Mouse (Mus musculus) intestine, embryonic 14.5 days (tissue): Measurements from ENCODE around the gene Krt222. TPM values are rescaled to one million over a fixed set of nuclear protein-coding genes. Genes with fewer than 3 reads are reported as not detected.

Experiments used
- ATAC-seq: fragments of 200-750 bp; cut with Nextera tagmentation; replicated peaks from 2 replicates; pipeline ENCODE4 v1.8.0; 2017; ENCODE audit warnings: low read depth, moderate number of reproducible peaks, moderate TSS enrichment, moderate library complexity; ENCODE audit not compliant: low FRiP score, low TSS enrichment
- DNase-seq: peaks from one replicate; pipeline ENCODE4 v3.0.0-alpha.2; 2018; ENCODE audit warnings: low spot score
- H3K27ac ChIP-seq: fragments of 300-500 bp; sonication (generic); 2 replicates; pipeline ENCODE4 v1.5.1; 2014; ENCODE audit warnings: low read depth, mild to moderate bottlenecking, control low read depth
- H3K27me3 ChIP-seq: fragments of 300-500 bp; sonication (generic); replicated peaks from 2 replicates; pipeline ENCODE4 v1.6.1; 2014; ENCODE audit warnings: low read length, control low read depth; ENCODE audit not compliant: control insufficient read depth, insufficient read depth
- H3K36me3 ChIP-seq: fragments of 300-500 bp; sonication (generic); 2 replicates; pipeline ENCODE4 v1.6.1; 2014; ENCODE audit warnings: low read length, control low read depth; ENCODE audit not compliant: control insufficient read depth, insufficient read depth
- H3K4me1 ChIP-seq: fragments of 300-500 bp; sonication (generic); replicated peaks from 2 replicates; pipeline ENCODE4 v1.6.1; 2014; ENCODE audit warnings: low read length, control low read depth, mixed read lengths; ENCODE audit not compliant: control insufficient read depth, insufficient read depth
- H3K4me2 ChIP-seq: fragments of 300-500 bp; sonication (generic); 2 replicates; pipeline ENCODE4 v1.6.1; 2014; ENCODE audit warnings: low read length
- H3K4me3 ChIP-seq: fragments of 300-500 bp; sonication (generic); 2 replicates; pipeline ENCODE4 v1.5.1; 2014; ENCODE audit warnings: low read depth, low read length, control low read depth, mixed read lengths
- H3K9ac ChIP-seq: fragments of 300-500 bp; sonication (generic); 2 replicates; pipeline ENCODE4 v1.6.1; 2014; ENCODE audit warnings: mild to moderate bottlenecking, low read length
- H3K9me3 ChIP-seq: fragments of 300-500 bp; sonication (generic); 2 replicates; pipeline ENCODE4 v1.6.1; 2016; ENCODE audit warnings: low read length, control low read depth; ENCODE audit not compliant: control insufficient read depth
- WGBS: fragments of 180-500 bp; shearing (Covaris S2); extraction: QIAGEN DNeasy Blood & Tissue Kit; methylation state at CpG from one replicate; pipeline ENCODE4 v1.1.7; 2014; 5-methylcytosine and 5-hydroxymethylcytosine counted together
- polyA plus RNA-seq: library from polyadenylated mRNA; unstranded; fragments of >200 nt; fragmentation: Nextera tagmentation; extraction: Ambion mirVana; gene quantifications from 2 replicates; pipeline ENCODE4 v1.2.1, GENCODE M21; 2014

Gene Krt222
- polyA plus RNA-seq, 1 experiment from 2014 or later: 0.41 TPM

- Histone ChIP-seq H3K27me3 (no peaks in the 10 kb centered on the region), H3K4me3 (no peak overlapping the region), H3K4me1 (no peaks in the 10 kb centered on the region), H3K36me3 (peaks cover 86% of the 10 kb centered on the region), H3K9ac (no peak overlapping the region), H3K4me2 (no peak overlapping the region), H3K9me3 (no peaks in the 10 kb centered on the region), H3K27ac (no peak overlapping the region)
- ATAC-seq: no peak
- 56% methylated on average over 2 of the region's 2 CpGs for WGBS
- no peak for DNase-seq
Measured at GRCm38 (mm10) chr11:99211964-99212363, 31.9 kb downstream of the Krt222 start.

DNA sequence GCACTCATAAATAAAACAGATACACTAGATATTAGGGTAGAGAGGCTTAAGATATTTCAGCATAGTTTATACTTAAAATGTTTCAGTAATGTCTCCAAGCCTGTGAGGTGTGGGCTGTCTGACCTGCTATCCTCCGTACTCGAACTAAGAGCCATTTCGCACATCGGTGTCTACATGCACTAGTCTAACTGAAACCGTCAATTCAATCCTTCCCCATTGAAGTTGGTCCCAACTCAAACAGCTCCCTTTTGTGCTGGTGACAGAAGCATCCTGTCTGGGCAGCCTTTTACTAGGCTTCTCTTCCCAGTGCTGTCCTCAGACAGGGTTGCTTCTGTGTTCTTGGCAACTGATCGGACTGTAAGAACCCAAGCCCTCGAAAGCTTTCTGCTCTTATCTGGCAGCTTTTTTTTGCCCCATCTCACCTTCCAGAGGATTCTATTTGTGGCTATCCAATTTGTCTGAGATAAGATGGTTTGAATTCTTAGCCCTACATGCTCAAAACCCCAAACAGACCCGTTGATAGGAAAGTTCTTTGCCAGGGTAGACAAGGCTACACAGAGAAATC, 35.7 kb downstream of the Krt222 start:
- no peaks in the 10 kb centered on the region for H3K4me1 ChIP-seq
- DNase-seq: no peak
- no peaks in the 10 kb centered on the region for H3K27me3 ChIP-seq
- no peak overlapping the region for H3K27ac ChIP-seq
- H3K4me3 ChIP-seq: no peak overlapping the region
- H3K36me3 ChIP-seq: peaks cover 48% of the 10 kb centered on the region
- H3K4me2 ChIP-seq: no peak overlapping the region
- H3K9me3 ChIP-seq: no peaks in the 10 kb centered on the region
- no peak overlapping the region for H3K9ac ChIP-seq
- ATAC-seq: no peak
- 77% methylated on average over 8 of the region's 8 CpGs for WGBS

- DNase-seq (no peak), ATAC-seq (no peak)
- H3K36me3 ChIP-seq: peaks cover 41% of the 10 kb centered on the region
- no peaks in the 10 kb centered on the region for H3K4me1 ChIP-seq
- H3K4me2 ChIP-seq: no peak overlapping the region
- H3K9me3 ChIP-seq: no peaks in the 10 kb centered on the region
- no peaks in the 10 kb centered on the region for H3K27me3 ChIP-seq
- 7% methylated on average over 2 of the region's 2 CpGs for WGBS
- H3K9ac ChIP-seq: no peak overlapping the region
- H3K27ac ChIP-seq: no peak overlapping the region
- H3K4me3 ChIP-seq: no peak overlapping the region
Measured at GRCm38 (mm10) chr11:99207449-99207848, 36.4 kb downstream of the Krt222 start.

DNA sequence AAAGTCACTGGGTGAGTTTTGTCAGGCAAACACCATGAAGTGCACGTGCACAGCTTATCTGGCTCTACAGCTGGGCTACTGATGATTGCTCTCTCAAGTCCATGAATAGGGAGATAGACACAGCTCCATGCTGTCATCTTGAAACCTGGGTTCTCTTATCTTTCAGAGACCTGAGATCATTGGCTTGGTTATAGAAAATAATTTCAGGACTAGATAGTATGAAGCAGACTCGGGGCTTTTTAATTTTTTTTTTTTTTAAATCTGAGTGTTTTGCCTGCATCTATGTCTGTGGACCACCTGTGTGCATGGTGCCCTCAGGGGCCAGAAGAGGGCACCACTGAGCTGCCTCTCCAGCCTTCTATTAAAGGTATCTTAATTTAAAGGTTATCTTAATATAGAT, 36.9 kb downstream of the Krt222 start:
- DNase-seq (no peak), ATAC-seq (0 out of 2 replicates have a peak, but pooled peaks have one; percentile 27)
- WGBS: 30% methylated on average over 2 of the region's 2 CpGs
- H3K9me3 ChIP-seq: no peaks in the 10 kb centered on the region
- H3K36me3 ChIP-seq: peaks cover 36% of the 10 kb centered on the region
- H3K9ac ChIP-seq: no peak overlapping the region
- no peaks in the 10 kb centered on the region for H3K27me3 ChIP-seq
- H3K4me1 ChIP-seq: no peaks in the 10 kb centered on the region
- H3K4me2 ChIP-seq: no peak overlapping the region
- H3K27ac ChIP-seq: no peak overlapping the region
- no peak overlapping the region for H3K4me3 ChIP-seq

- H3K27ac ChIP-seq: no peak overlapping the region
- H3K9me3 ChIP-seq: no peaks in the 10 kb centered on the region
- H3K4me1 ChIP-seq: no peaks in the 10 kb centered on the region
- H3K4me2 ChIP-seq: no peak overlapping the region
- DNase-seq: peak; percentile 73
- no peak overlapping the region for H3K9ac ChIP-seq
- H3K27me3 ChIP-seq: no peaks in the 10 kb centered on the region
- H3K36me3 ChIP-seq: no peaks in the 10 kb centered on the region
- H3K4me3 ChIP-seq: no peak overlapping the region
- 0 out of 2 replicates have a peak, but pooled peaks have one; percentile 8 for ATAC-seq
- 25% methylated on average over 14 of the region's 14 CpGs for WGBS
Measured at GRCm38 (mm10) chr11:99189154-99189582, 54.7 kb downstream of the Krt222 start.

GRCm38 (mm10) chr11:99187348-99187747, 56.5 kb downstream of the Krt222 start:
- Histone ChIP-seq H3K4me2 (no peak overlapping the region), H3K4me3 (no peak overlapping the region), H3K27me3 (no peaks in the 10 kb centered on the region), H3K27ac (no peak overlapping the region), H3K36me3 (no peaks in the 10 kb centered on the region), H3K4me1 (no peaks in the 10 kb centered on the region), H3K9me3 (no peaks in the 10 kb centered on the region), H3K9ac (no peak overlapping the region)
- ATAC-seq: no peak
- no peak for DNase-seq
- 69% methylated on average over 4 of the region's 4 CpGs for WGBS

- Histone ChIP-seq H3K4me2 (no peak overlapping the region), H3K9ac (no peak overlapping the region), H3K9me3 (no peaks in the 10 kb centered on the region), H3K4me1 (no peaks in the 10 kb centered on the region), H3K36me3 (no peaks in the 10 kb centered on the region), H3K4me3 (no peak overlapping the region), H3K27ac (no peak overlapping the region), H3K27me3 (no peaks in the 10 kb centered on the region)
- DNase-seq (no peak), ATAC-seq (no peak)
- 79% methylated on average over 2 of the region's 2 CpGs for WGBS
Measured at GRCm38 (mm10) chr11:99186836-99187235, 57.0 kb downstream of the Krt222 start.

Other genes with a start within 250 kb of the Krt222 start
- gene Top2a, start 219.9 kb downstream of the Krt222 start, polyA plus RNA-seq: 248 and 272 TPM in 2 replicates
- 467 and 480 TPM in 2 replicates for gene Igfbp4, start 202.8 kb downstream of the Krt222 start, polyA plus RNA-seq
- gene Tns4, start 154.8 kb downstream of the Krt222 start, polyA plus RNA-seq: 0.70 and 0.84 TPM in 2 replicates
- gene Ccr7, start 89.0 kb downstream of the Krt222 start, polyA plus RNA-seq: 0.35 and 0.61 TPM in 2 replicates
- gene Smarce1, start 13.1 kb downstream of the Krt222 start, polyA plus RNA-seq: 148 and 150 TPM in 2 replicates
- gene Krt24, start 41.2 kb upstream of the Krt222 start, polyA plus RNA-seq: not detected in 2 replicates
- 0.15 TPM in 1 of 2 replicates, not detected in the other for gene Krt25, start 78.9 kb upstream of the Krt222 start, polyA plus RNA-seq
- 0.04 and 0.16 TPM in 2 replicates for gene Krt26, start 93.9 kb upstream of the Krt222 start, polyA plus RNA-seq
- gene Krt27, start 107.0 kb upstream of the Krt222 start, polyA plus RNA-seq: not detected in 2 replicates
- not detected in 2 replicates for gene Krt28, start 130.8 kb upstream of the Krt222 start, polyA plus RNA-seq
- gene Krt10, start 145.3 kb upstream of the Krt222 start, polyA plus RNA-seq: 26.2 and 28.5 TPM in 2 replicates
- gene Krt12, start 178.2 kb upstream of the Krt222 start, polyA plus RNA-seq: not detected in 2 replicates
- gene Krt20, start 194.1 kb upstream of the Krt222 start, polyA plus RNA-seq: 16.5 and 17.1 TPM in 2 replicates
- gene Krt23, start 249.1 kb upstream of the Krt222 start, polyA plus RNA-seq: 6.0 and 9.2 TPM in 2 replicates